Mouse (Mus musculus) midbrain, embryonic 11.5 days (tissue): ENCODE measurements around the gene Ccer2. TPM values are rescaled to one million over a fixed set of nuclear protein-coding genes. Genes with fewer than 3 reads are reported as not detected.

Experiments used
- ATAC-seq: fragments of 200-750 bp; cut with Nextera tagmentation; 2 replicates; pipeline ENCODE4 v1.8.0; 2017; ENCODE audit warnings: moderate TSS enrichment, moderate library complexity; ENCODE audit not compliant: low FRiP score
- DNase-seq: peaks from one replicate; pipeline ENCODE4 v3.0.0; 2015; ENCODE audit warnings: low spot score; ENCODE audit errors: missing footprints
- H3K27ac ChIP-seq: fragments of 300-500 bp; sonication (generic); 2 replicates; pipeline ENCODE4 v1.5.1; 2014; ENCODE audit warnings: low read depth, low read length
- H3K27me3 ChIP-seq: fragments of 300-500 bp; sonication (generic); 2 replicates; pipeline ENCODE4 v1.6.1; 2014; ENCODE audit warnings: mild to moderate bottlenecking, low read length, moderate library complexity, mixed read lengths; ENCODE audit not compliant: control insufficient read depth, insufficient read depth
- H3K36me3 ChIP-seq: fragments of 300-500 bp; sonication (generic); 2 replicates; pipeline ENCODE4 v1.6.1; 2014; ENCODE audit warnings: mild to moderate bottlenecking, low read length, moderate library complexity, mixed read lengths; ENCODE audit not compliant: control insufficient read depth, insufficient read depth
- H3K4me1 ChIP-seq: fragments of 300-500 bp; sonication (generic); 2 replicates; pipeline ENCODE4 v1.6.1; 2014; ENCODE audit warnings: low read length; ENCODE audit not compliant: control insufficient read depth, insufficient read depth
- H3K4me2 ChIP-seq: fragments of 300-500 bp; sonication (generic); 2 replicates; pipeline ENCODE4 v1.6.1; 2014; ENCODE audit warnings: mild to moderate bottlenecking, moderate library complexity
- H3K4me3 ChIP-seq: fragments of 300-500 bp; sonication (generic); 2 replicates; pipeline ENCODE4 v1.5.1; 2014; ENCODE audit warnings: low read depth, low read length
- H3K9ac ChIP-seq: fragments of 300-500 bp; sonication (generic); 2 replicates; pipeline ENCODE4 v1.6.1; 2014; ENCODE audit warnings: low read length
- H3K9me3 ChIP-seq: fragments of 300-500 bp; sonication (generic); 2 replicates; pipeline ENCODE4 v1.6.1; 2016; ENCODE audit warnings: low read length; ENCODE audit not compliant: control insufficient read depth
- WGBS: fragments of 180-500 bp; shearing (Covaris S2); extraction: QIAGEN DNeasy Blood & Tissue Kit; methylation state at CpG from one replicate; pipeline ENCODE4 v1.1.7; 2014; 5-methylcytosine and 5-hydroxymethylcytosine counted together
- polyA plus RNA-seq: library from polyadenylated mRNA; unstranded; fragments of >200 nt; fragmentation: Nextera tagmentation; extraction: Ambion mirVana; gene quantifications from 2 replicates; pipeline ENCODE4 v1.2.1, GENCODE M21; 2014

Ccer2 gene
- not detected in 2 replicates for polyA plus RNA-seq

GRCm38 (mm10) chr7:28756079-28756478 lies at the start of gene Ccer2:
Ccer2 (plus strand) TSS chr7:28756174.
- peak within 1 kb of the TSS; percentile 30; the same call in 1 of the 2 replicates for H3K4me2 ChIP-seq
- 4% methylated on average over 17 of the region's 17 CpGs for WGBS
- H3K36me3 ChIP-seq, result peaks cover 13% of the 10 kb centered on the region
- H3K27ac ChIP-seq, result no peak within 1 kb of the TSS
- no peaks in the 10 kb centered on the region for H3K9me3 ChIP-seq
- no peak for DNase-seq
- 0 out of 2 replicates have a peak within 1 kb of the TSS, but pooled peaks have one; percentile 9 for H3K9ac ChIP-seq
- peaks cover 9% of the 10 kb centered on the region for H3K27me3 ChIP-seq
- peak; percentile 19; the same call in 1 of the 2 replicates for ATAC-seq
- H3K4me3 ChIP-seq, result no peak within 1 kb of the TSS
- H3K4me1 ChIP-seq, result peaks cover 6% of the 10 kb centered on the region

GRCm38 (mm10) chr7:28709454-28709853 lies 46.5 kb upstream of the Ccer2 start:
- Histone ChIP-seq H3K27ac (no peak overlapping the region), H3K9ac (no peak overlapping the region), H3K4me3 (no peak overlapping the region), H3K4me1 (no peaks in the 10 kb centered on the region), H3K4me2 (no peak overlapping the region), H3K27me3 (no peaks in the 10 kb centered on the region), H3K36me3 (no peaks in the 10 kb centered on the region), H3K9me3 (no peaks in the 10 kb centered on the region)
- DNase-seq (no peak), ATAC-seq (no peak)

GRCm38 (mm10) chr7:28710962-28711361 lies 45.0 kb upstream of the Ccer2 start:
- DNase-seq (no peak), ATAC-seq (no peak)
- no peak overlapping the region for H3K4me2 ChIP-seq
- no peaks in the 10 kb centered on the region for H3K9me3 ChIP-seq
- no peak overlapping the region for H3K4me3 ChIP-seq
- H3K27me3 ChIP-seq, result no peaks in the 10 kb centered on the region
- no peak overlapping the region for H3K27ac ChIP-seq
- WGBS, result 67% methylated on average over 3 of the region's 3 CpGs
- no peaks in the 10 kb centered on the region for H3K36me3 ChIP-seq
- no peak overlapping the region for H3K9ac ChIP-seq
- no peaks in the 10 kb centered on the region for H3K4me1 ChIP-seq

GRCm38 (mm10) chr7:28714667-28715066 lies 41.3 kb upstream of the Ccer2 start:
- no peaks in the 10 kb centered on the region for H3K9me3 ChIP-seq
- ATAC-seq (no peak), DNase-seq (peak; percentile 72)
- no peak overlapping the region for H3K9ac ChIP-seq
- H3K36me3 ChIP-seq, result no peaks in the 10 kb centered on the region
- H3K27ac ChIP-seq, result no peak overlapping the region
- no peaks in the 10 kb centered on the region; the same call in 1 of the 2 replicates for H3K27me3 ChIP-seq
- no peak overlapping the region for H3K4me3 ChIP-seq
- WGBS, result 83% methylated on average over 5 of the region's 5 CpGs
- no peaks in the 10 kb centered on the region for H3K4me1 ChIP-seq
- H3K4me2 ChIP-seq, result no peak overlapping the region

- Histone ChIP-seq H3K4me2 (no peak overlapping the region), H3K4me3 (no peak overlapping the region), H3K9me3 (no peaks in the 10 kb centered on the region), H3K4me1 (no peaks in the 10 kb centered on the region), H3K27ac (no peak overlapping the region), H3K36me3 (no peaks in the 10 kb centered on the region), H3K27me3 (no peaks in the 10 kb centered on the region; the same call in 1 of the 2 replicates), H3K9ac (no peak overlapping the region)
- 98% methylated on average over 2 of the region's 2 CpGs for WGBS
- no peak for DNase-seq
- ATAC-seq, result no peak
Observed at GRCm38 (mm10) chr7:28715598-28715997, 40.4 kb upstream of the Ccer2 start.

GRCm38 (mm10) chr7:28716590-28717281 lies 39.2 kb upstream of the Ccer2 start, which contains the start of gene Fbxo17:
Fbxo17 (plus strand) TSS chr7:28716804.
- peak within 1 kb of the TSS; percentile 78 for H3K9ac ChIP-seq
- H3K9me3 ChIP-seq, result no peaks in the 10 kb centered on the region
- DNase-seq (peak; percentile 96), ATAC-seq (peak; percentile 88)
- 3% methylated on average over 36 of the region's 36 CpGs for WGBS
- H3K4me2 ChIP-seq, result peak within 1 kb of the TSS; percentile 65
- H3K36me3 ChIP-seq, result no peaks in the 10 kb centered on the region
- H3K4me3 ChIP-seq, result peak within 1 kb of the TSS; percentile 43
- H3K27me3 ChIP-seq, result no peaks in the 10 kb centered on the region; the same call in 1 of the 2 replicates
- H3K4me1 ChIP-seq, result no peaks in the 10 kb centered on the region
- no peak within 1 kb of the TSS for H3K27ac ChIP-seq

- no peaks in the 10 kb centered on the region; the same call in 1 of the 2 replicates for H3K27me3 ChIP-seq
- 90% methylated on average over 10 of the region's 10 CpGs for WGBS
- H3K36me3 ChIP-seq, result no peaks in the 10 kb centered on the region
- no peaks in the 10 kb centered on the region for H3K4me1 ChIP-seq
- no peak for ATAC-seq
- H3K9ac ChIP-seq, result no peak overlapping the region
- DNase-seq, result peak; percentile 85
- H3K9me3 ChIP-seq, result no peaks in the 10 kb centered on the region
- no peak overlapping the region for H3K4me2 ChIP-seq
- H3K4me3 ChIP-seq, result no peak overlapping the region
- no peak overlapping the region for H3K27ac ChIP-seq
Observed at GRCm38 (mm10) chr7:28717726-28718125, 38.2 kb upstream of the Ccer2 start.

GRCm38 (mm10) chr7:28719159-28719558 lies 36.8 kb upstream of the Ccer2 start:
- no peak for DNase-seq
- H3K4me2 ChIP-seq, result no peak overlapping the region
- no peaks in the 10 kb centered on the region for H3K4me1 ChIP-seq
- no peak overlapping the region for H3K9ac ChIP-seq
- H3K36me3 ChIP-seq, result no peaks in the 10 kb centered on the region
- H3K4me3 ChIP-seq, result no peak overlapping the region
- H3K27ac ChIP-seq, result no peak overlapping the region
- WGBS, result 70% methylated on average over 4 of the region's 4 CpGs
- no peaks in the 10 kb centered on the region for H3K9me3 ChIP-seq
- ATAC-seq, result no peak
- no peaks in the 10 kb centered on the region; the same call in 1 of the 2 replicates for H3K27me3 ChIP-seq

- WGBS, result 77% methylated on average over 2 of the region's 2 CpGs
- ATAC-seq, result no peak
- Histone ChIP-seq H3K9me3 (no peaks in the 10 kb centered on the region), H3K9ac (no peak overlapping the region), H3K36me3 (no peaks in the 10 kb centered on the region), H3K4me2 (no peak overlapping the region), H3K27me3 (no peaks in the 10 kb centered on the region; the same call in 1 of the 2 replicates), H3K27ac (no peak overlapping the region), H3K4me3 (no peak overlapping the region), H3K4me1 (no peaks in the 10 kb centered on the region)
- DNase-seq, result no peak
Observed at GRCm38 (mm10) chr7:28719650-28720049, 36.3 kb upstream of the Ccer2 start.
